Mouse (Mus musculus): ENCODE data around the gene Magi2.

DNA sequence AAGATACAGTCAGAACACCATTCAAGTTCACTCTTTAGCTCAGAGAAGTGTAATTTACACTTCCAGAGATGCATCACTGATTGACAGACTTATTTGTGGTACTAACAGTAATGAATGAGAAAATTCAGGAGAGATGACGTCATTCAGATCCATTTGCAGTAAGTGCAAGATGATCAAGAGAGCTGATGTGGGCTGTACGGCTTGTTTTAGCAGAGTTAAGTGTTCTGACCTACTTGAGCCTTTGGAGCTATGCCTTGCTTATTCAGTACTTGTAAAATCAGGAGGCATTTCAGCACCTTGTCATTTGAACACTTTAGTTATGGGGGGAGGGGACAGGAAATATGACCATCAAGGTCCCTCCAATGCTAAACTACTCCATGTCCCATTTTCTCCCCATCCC lies 1383.8 kb downstream of the Magi2 start:
- TF ChIP-seq POLR2A (IDR thresholded peaks at IDR 0.05; ENCODE audit: low read depth, low read length) (no peak), CTCF (IDR thresholded peaks at IDR 0.05; ENCODE audit: extremely low read depth, insufficient read depth, insufficient read length, insufficient replicate concordance) (no peak)
